In the genomic region with DNA sequence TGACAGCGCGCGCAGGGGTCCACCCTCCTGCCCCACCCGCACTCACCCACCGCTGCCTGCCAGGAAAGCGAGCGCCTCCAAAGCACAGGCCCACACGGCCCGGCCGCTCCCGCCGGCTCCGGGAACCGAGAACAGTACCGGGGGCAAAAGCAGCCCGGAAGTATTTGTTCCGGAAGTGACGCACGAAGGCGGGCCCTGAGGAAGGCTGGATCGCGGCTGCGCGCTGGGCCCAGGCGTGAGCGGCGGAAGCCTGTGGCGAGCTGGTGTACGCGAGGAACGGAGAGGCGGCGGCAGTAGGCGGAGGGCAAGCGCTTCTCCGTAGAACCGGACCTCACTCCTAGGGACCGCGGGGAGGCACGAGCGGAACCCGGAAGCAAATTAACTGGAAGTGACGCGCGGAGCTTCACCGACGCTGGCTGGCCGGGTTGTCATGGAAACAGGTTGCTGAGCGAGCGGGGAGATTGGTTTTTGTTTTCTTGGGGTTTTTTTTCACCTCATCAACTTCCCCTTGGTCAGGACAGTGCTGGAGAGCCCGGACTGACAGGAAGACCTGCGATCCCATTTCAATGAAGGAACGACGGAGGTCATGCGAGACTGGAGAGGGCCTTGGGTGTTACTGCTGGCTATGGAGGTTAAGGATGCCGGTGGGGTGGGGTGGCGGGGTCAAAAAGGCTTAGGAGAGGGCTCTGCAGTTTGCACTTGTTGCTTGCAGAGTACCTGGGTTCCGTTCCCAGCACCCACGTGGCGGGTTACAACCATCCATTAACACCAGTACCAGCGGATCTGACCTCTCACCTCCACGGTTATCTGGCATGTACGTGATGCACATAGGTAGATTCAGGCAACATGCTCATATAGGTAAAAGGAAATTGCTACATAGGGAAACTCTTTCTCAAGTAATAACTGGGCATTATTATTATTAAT, we compare ENCODE assay signal across 8 mouse cellular contexts. TPM values are rescaled to one million over a fixed set of nuclear protein-coding genes. Genes with fewer than 3 reads are reported as not detected.
A peak's percentile ranks its signal among the peaks of the same experiment; 100 is the strongest.
DNase-seq lines count a peak whose midpoint lies in the region; ATAC-seq and TF ChIP-seq lines count a peak whose summit lies in the region.

Gene Spata2, minus strand, starts transcription at position 175 of the 924 bp plus-strand sequence.

- WGBS in hindbrain, embryonic 10.5 days: 2% methylated on average over 63 of the region's 63 CpGs
- WGBS in lung, postnatal 0 days: 2% methylated on average over 63 of the region's 63 CpGs

- H3K9ac ChIP-seq in lung, postnatal 0 days (replicated peaks; ENCODE audit: low read depth): peak within 1 kb of the TSS; percentile 97

- TF ChIP-seq CTCF in lung, postnatal 0 days (IDR thresholded peaks at IDR 0.05): no peak

- peaks cover 20% of the 10 kb centered on the region for H3K36me3 ChIP-seq in hindbrain, embryonic 10.5 days
- no peaks in the 10 kb centered on the region for H3K36me3 ChIP-seq in lung, postnatal 0 days (ENCODE audit: insufficient read depth, low read length)

- ATAC-seq in frontal cortex, adult (ENCODE audit: low TSS enrichment): peak; percentile 82
- ATAC-seq in lung, postnatal 0 days: peak; percentile 90

- peak; percentile 76 for DNase-seq in MEL-GATA-1-ER (ENCODE audit: extremely low read depth, low read depth)
- peak; percentile 93 for DNase-seq in cerebellum, adult 8-10 months
- peak; percentile 91 for DNase-seq in hindbrain, embryonic 10.5 days (ENCODE audit: low spot score)
- DNase-seq in layer of hippocampus, adult 9-11 months: peak; percentile 93
- DNase-seq in lung, postnatal 0 days (ENCODE audit: low spot score): peak; percentile 97
- DNase-seq in ovary, postnatal 14 days (ENCODE audit: low spot score): peak; percentile 90
- peak; percentile 95 for DNase-seq in thymus, postnatal 14 days

- no peak for TF ChIP-seq EP300 in lung, postnatal 0 days (IDR thresholded peaks at IDR 0.05)

- peaks cover 29% of the 10 kb centered on the region for H3K4me1 ChIP-seq in hindbrain, embryonic 10.5 days (replicated peaks)
- H3K4me1 ChIP-seq in lung, postnatal 0 days (ENCODE audit: insufficient read depth, low read depth, low read length): peaks cover 15% of the 10 kb centered on the region

- no peaks in the 10 kb centered on the region for H3K27me3 ChIP-seq in hindbrain, embryonic 10.5 days (ENCODE audit: insufficient read depth, poor library complexity, severe bottlenecking)
- H3K27me3 ChIP-seq in lung, postnatal 0 days (replicated peaks; ENCODE audit: insufficient read depth, low read length): no peaks in the 10 kb centered on the region

- peak within 1 kb of the TSS; percentile 86 for H3K4me3 ChIP-seq in hindbrain, embryonic 10.5 days
- H3K4me3 ChIP-seq in lung, postnatal 0 days (ENCODE audit: low read depth, low read length): peak within 1 kb of the TSS; percentile 99

- no peaks in the 10 kb centered on the region for H3K9me3 ChIP-seq in hindbrain, embryonic 10.5 days
- no peaks in the 10 kb centered on the region for H3K9me3 ChIP-seq in lung, postnatal 0 days (ENCODE audit: low read length)

- peak within 1 kb of the TSS; percentile 98 for H3K27ac ChIP-seq in hindbrain, embryonic 10.5 days
- peak within 1 kb of the TSS; percentile 98 for H3K27ac ChIP-seq in lung, postnatal 0 days (ENCODE audit: low read length)

- H3K4me2 ChIP-seq in lung, postnatal 0 days (replicated peaks; ENCODE audit: low read depth, low read length): peak within 1 kb of the TSS; percentile 89

RNA-seq across cellular contexts. Expression of gene Spata2, which starts in this region (rescaled TPM):
- polyA plus RNA-seq in hindbrain, embryonic 10.5 days (2016; fragmentation: Nextera tagmentation; extraction: Ambion mirVana): 20.1 and 25.1 TPM in 2 replicates
- polyA plus RNA-seq in lung, postnatal 0 days (2015; fragmentation: Nextera tagmentation; extraction: Ambion mirVana): 8.7 and 8.9 TPM in 2 replicates

Comparison
In these comparisons a context has a peak if more than half of its experiments do, and no peak if none do; other contexts are left out.
1. Peak in every context shown above with its lines: DNase-seq, ATAC-seq, H3K4me3 ChIP-seq and H3K27ac ChIP-seq.